Mouse (Mus musculus) bone marrow, adult 2 months (tissue): ENCODE results near the gene Rps8.

Experiments used
- CTCF ChIP-seq: fragments of 200-500 bp; IDR thresholded peaks from 2 replicates; pipeline ENCODE4 v1.5.1; 2011; ENCODE audit warnings: low read length, control low read depth; ENCODE audit not compliant: control insufficient read depth, insufficient read depth
- POLR2A ChIP-seq: fragments of 200-500 bp; IDR thresholded peaks from 2 replicates; pipeline ENCODE4 v1.6.1; 2011; ENCODE audit warnings: low read depth, mild to moderate bottlenecking, control low read depth, low read length, borderline replicate concordance; ENCODE audit not compliant: control insufficient read depth

GRCm38 (mm10) chr4:117155792-117156355 is at the start of gene Rps8:
- TF ChIP-seq POLR2A (peak; percentile 85; the same call in 1 of the 2 replicates), CTCF (no peak)
